Mouse (Mus musculus): ENCODE measurements around the gene Lck. TPM values are rescaled to one million over a fixed set of nuclear protein-coding genes. Genes with fewer than 3 reads are reported as not detected.
A peak's percentile ranks its signal among the peaks of the same experiment; 100 is the strongest.

Gene Lck
- polyA plus RNA-seq, 1 experiment from 2014 or later = 7.9 TPM

GRCm38 (mm10) chr4:129505511-129505910 lies 67.9 kb downstream of the Lck start:
- ATAC-seq (replicated peaks; ENCODE audit: low FRiP score, low TSS enrichment, low read depth) (no peak), DNase-seq (ENCODE audit: low spot score) (no peak)
- Histone ChIP-seq H3K4me2 (ENCODE audit: low read length) (no peak overlapping the region), H3K36me3 (ENCODE audit: control insufficient read depth, insufficient read depth, low read length) (no peaks in the 10 kb centered on the region), H3K9me3 (ENCODE audit: control insufficient read depth, low read length) (no peaks in the 10 kb centered on the region), H3K27me3 (replicated peaks; ENCODE audit: control insufficient read depth, insufficient read depth, low read length) (no peaks in the 10 kb centered on the region), H3K4me3 (ENCODE audit: low read depth, low read length) (no peak overlapping the region), H3K4me1 (replicated peaks; ENCODE audit: control insufficient read depth, insufficient read depth, low read length) (peaks cover 16% of the 10 kb centered on the region; the same call in 1 of the 2 replicates), H3K9ac (ENCODE audit: low read length) (no peak overlapping the region), H3K27ac (ENCODE audit: low read depth) (no peak overlapping the region)
- WGBS = 78% methylated on average over 3 of the region's 3 CpGs

GRCm38 (mm10) chr4:129502901-129503444 lies 70.5 kb downstream of the Lck start:
- no peaks in the 10 kb centered on the region for H3K27me3 ChIP-seq (replicated peaks; ENCODE audit: control insufficient read depth, insufficient read depth, low read length)
- DNase-seq (ENCODE audit: low spot score) = no peak
- no peak for ATAC-seq (replicated peaks; ENCODE audit: low FRiP score, low TSS enrichment, low read depth)
- H3K4me1 ChIP-seq (replicated peaks; ENCODE audit: control insufficient read depth, insufficient read depth, low read length) = peaks cover 18% of the 10 kb centered on the region; the same call in 1 of the 2 replicates
- 54% methylated on average over 11 of the region's 11 CpGs for WGBS
- no peaks in the 10 kb centered on the region for H3K9me3 ChIP-seq (ENCODE audit: control insufficient read depth, low read length)
- no peak overlapping the region for H3K4me2 ChIP-seq (ENCODE audit: low read length)
- no peak overlapping the region for H3K9ac ChIP-seq (ENCODE audit: low read length)
- H3K27ac ChIP-seq (ENCODE audit: low read depth) = peak overlapping the region; percentile 59
- H3K4me3 ChIP-seq (ENCODE audit: low read depth, low read length) = no peak overlapping the region
- H3K36me3 ChIP-seq (ENCODE audit: control insufficient read depth, insufficient read depth, low read length) = no peaks in the 10 kb centered on the region

GRCm38 (mm10) chr4:129502327-129502888 lies 71.0 kb downstream of the Lck start:
- H3K36me3 ChIP-seq (ENCODE audit: control insufficient read depth, insufficient read depth, low read length) = no peaks in the 10 kb centered on the region
- peaks cover 18% of the 10 kb centered on the region; the same call in 1 of the 2 replicates for H3K4me1 ChIP-seq (replicated peaks; ENCODE audit: control insufficient read depth, insufficient read depth, low read length)
- no peaks in the 10 kb centered on the region for H3K9me3 ChIP-seq (ENCODE audit: control insufficient read depth, low read length)
- DNase-seq (ENCODE audit: low spot score) (no peak), ATAC-seq (replicated peaks; ENCODE audit: low FRiP score, low TSS enrichment, low read depth) (no peak)
- no peak overlapping the region for H3K9ac ChIP-seq (ENCODE audit: low read length)
- H3K27ac ChIP-seq (ENCODE audit: low read depth) = peak overlapping the region; percentile 59
- H3K27me3 ChIP-seq (replicated peaks; ENCODE audit: control insufficient read depth, insufficient read depth, low read length) = no peaks in the 10 kb centered on the region
- H3K4me3 ChIP-seq (ENCODE audit: low read depth, low read length) = no peak overlapping the region
- 49% methylated on average over 9 of the region's 9 CpGs for WGBS
- H3K4me2 ChIP-seq (ENCODE audit: low read length) = no peak overlapping the region

- Histone ChIP-seq H3K9ac (ENCODE audit: low read length) (peak overlapping the region; percentile 57), H3K36me3 (ENCODE audit: control insufficient read depth, insufficient read depth, low read length) (no peaks in the 10 kb centered on the region), H3K4me3 (ENCODE audit: low read depth, low read length) (peak overlapping the region; percentile 49), H3K4me2 (ENCODE audit: low read length) (peak overlapping the region; percentile 67), H3K27ac (ENCODE audit: low read depth) (peak overlapping the region; percentile 91), H3K27me3 (replicated peaks; ENCODE audit: control insufficient read depth, insufficient read depth, low read length) (no peaks in the 10 kb centered on the region), H3K4me1 (replicated peaks; ENCODE audit: control insufficient read depth, insufficient read depth, low read length) (peaks cover 24% of the 10 kb centered on the region; the same call in 1 of the 2 replicates), H3K9me3 (ENCODE audit: control insufficient read depth, low read length) (no peaks in the 10 kb centered on the region)
- WGBS = 2% methylated on average over 45 of the region's 49 CpGs
- peak; percentile 89 for ATAC-seq (replicated peaks; ENCODE audit: low FRiP score, low TSS enrichment, low read depth)
- peak; percentile 97 for DNase-seq (ENCODE audit: low spot score)
Observed at GRCm38 (mm10) chr4:129500607-129501566, 72.6 kb downstream of the Lck start.

GRCm38 (mm10) chr4:129500017-129500416 lies 73.4 kb downstream of the Lck start:
- peak overlapping the region; percentile 91 for H3K27ac ChIP-seq (ENCODE audit: low read depth)
- peak overlapping the region; percentile 57; the same call in 1 of the 2 replicates for H3K9ac ChIP-seq (ENCODE audit: low read length)
- H3K4me1 ChIP-seq (replicated peaks; ENCODE audit: control insufficient read depth, insufficient read depth, low read length) = peaks cover 24% of the 10 kb centered on the region; the same call in 1 of the 2 replicates
- no peak for DNase-seq (ENCODE audit: low spot score)
- H3K4me3 ChIP-seq (ENCODE audit: low read depth, low read length) = peak overlapping the region; percentile 49; the same call in 1 of the 2 replicates
- 85% methylated on average over 8 of the region's 8 CpGs for WGBS
- H3K27me3 ChIP-seq (replicated peaks; ENCODE audit: control insufficient read depth, insufficient read depth, low read length) = no peaks in the 10 kb centered on the region
- ATAC-seq (replicated peaks; ENCODE audit: low FRiP score, low TSS enrichment, low read depth) = no peak
- H3K4me2 ChIP-seq (ENCODE audit: low read length) = peak overlapping the region; percentile 67
- H3K36me3 ChIP-seq (ENCODE audit: control insufficient read depth, insufficient read depth, low read length) = no peaks in the 10 kb centered on the region
- H3K9me3 ChIP-seq (ENCODE audit: control insufficient read depth, low read length) = no peaks in the 10 kb centered on the region

- WGBS = 61% methylated on average over 3 of the region's 3 CpGs
- Histone ChIP-seq H3K36me3 (ENCODE audit: control insufficient read depth, insufficient read depth, low read length) (no peaks in the 10 kb centered on the region), H3K4me2 (ENCODE audit: low read length) (no peak overlapping the region), H3K4me3 (ENCODE audit: low read depth, low read length) (no peak overlapping the region), H3K27me3 (replicated peaks; ENCODE audit: control insufficient read depth, insufficient read depth, low read length) (no peaks in the 10 kb centered on the region), H3K9me3 (ENCODE audit: control insufficient read depth, low read length) (no peaks in the 10 kb centered on the region), H3K27ac (ENCODE audit: low read depth) (no peak overlapping the region), H3K4me1 (replicated peaks; ENCODE audit: control insufficient read depth, insufficient read depth, low read length) (peaks cover 24% of the 10 kb centered on the region; the same call in 1 of the 2 replicates), H3K9ac (ENCODE audit: low read length) (no peak overlapping the region)
- no peak for DNase-seq (ENCODE audit: low spot score)
- no peak for ATAC-seq (replicated peaks; ENCODE audit: low FRiP score, low TSS enrichment, low read depth)
Observed at GRCm38 (mm10) chr4:129498941-129499340, 74.5 kb downstream of the Lck start.

Small RNA genes lying within 50 kb of the gene (microRNA-seq; reads per million reads assigned to microRNA genes)
- gene Mir8119 = not detected

Other genes with a start within 250 kb of the Lck start
- 333 and 352 TPM in 2 replicates for gene Rbbp4, start 238.3 kb downstream of the Lck start, polyA plus RNA-seq (2014; fragmentation: Nextera tagmentation; extraction: Ambion mirVana)
- 46.9 and 51.3 TPM in 2 replicates for gene Zbtb8os, start 237.9 kb downstream of the Lck start, polyA plus RNA-seq (2014; fragmentation: Nextera tagmentation; extraction: Ambion mirVana)
- gene Zbtb8a, start 195.5 kb downstream of the Lck start, polyA plus RNA-seq (2014; fragmentation: Nextera tagmentation; extraction: Ambion mirVana) = 7.6 and 11.1 TPM in 2 replicates
- gene Zbtb8b, start 132.8 kb downstream of the Lck start, polyA plus RNA-seq (2014; fragmentation: Nextera tagmentation; extraction: Ambion mirVana) = 1.7 TPM in 2 replicates
- 21.8 and 24.6 TPM in 2 replicates for gene Bsdc1, start 112.1 kb downstream of the Lck start, polyA plus RNA-seq (2014; fragmentation: Nextera tagmentation; extraction: Ambion mirVana)
- not detected in 2 replicates for gene Tssk3, start 82.6 kb downstream of the Lck start, polyA plus RNA-seq (2014; fragmentation: Nextera tagmentation; extraction: Ambion mirVana)
- gene Fam229a, start 82.5 kb downstream of the Lck start, polyA plus RNA-seq (2014; fragmentation: Nextera tagmentation; extraction: Ambion mirVana) = 0.47 TPM in 1 of 2 replicates, not detected in the other
- gene Marcksl1, start 60.1 kb downstream of the Lck start, polyA plus RNA-seq (2014; fragmentation: Nextera tagmentation; extraction: Ambion mirVana) = 595 and 619 TPM in 2 replicates
- 212 and 230 TPM in 2 replicates for gene Hdac1, start 30.9 kb downstream of the Lck start, polyA plus RNA-seq (2014; fragmentation: Nextera tagmentation; extraction: Ambion mirVana)
- gene Fam167b, start 4.9 kb upstream of the Lck start, polyA plus RNA-seq (2014; fragmentation: Nextera tagmentation; extraction: Ambion mirVana) = 1.5 and 1.8 TPM in 2 replicates
- 349 and 356 TPM in 2 replicates for gene Eif3i, start 27.0 kb upstream of the Lck start, polyA plus RNA-seq (2014; fragmentation: Nextera tagmentation; extraction: Ambion mirVana)
- gene Tmem234, start 27.0 kb upstream of the Lck start, polyA plus RNA-seq (2014; fragmentation: Nextera tagmentation; extraction: Ambion mirVana) = 197 and 212 TPM in 2 replicates
- gene Dcdc2b, start 40.6 kb upstream of the Lck start, polyA plus RNA-seq (2014; fragmentation: Nextera tagmentation; extraction: Ambion mirVana) = 2.6 and 3.7 TPM in 2 replicates
- 26.2 and 26.4 TPM in 2 replicates for gene Iqcc, start 45.5 kb upstream of the Lck start, polyA plus RNA-seq (2014; fragmentation: Nextera tagmentation; extraction: Ambion mirVana)
- gene Ccdc28b, start 50.3 kb upstream of the Lck start, polyA plus RNA-seq (2014; fragmentation: Nextera tagmentation; extraction: Ambion mirVana) = 43.1 and 45.5 TPM in 2 replicates
- gene Txlna, start 67.4 kb upstream of the Lck start, polyA plus RNA-seq (2014; fragmentation: Nextera tagmentation; extraction: Ambion mirVana) = 81.7 and 92.8 TPM in 2 replicates
- gene Kpna6, start 99.1 kb upstream of the Lck start, polyA plus RNA-seq (2014; fragmentation: Nextera tagmentation; extraction: Ambion mirVana) = 13.3 and 13.4 TPM in 2 replicates
- 26.6 and 28.9 TPM in 2 replicates for gene Tmem39b, start 123.2 kb upstream of the Lck start, polyA plus RNA-seq (2014; fragmentation: Nextera tagmentation; extraction: Ambion mirVana)
- 96.5 and 106 TPM in 2 replicates for gene Khdrbs1, start 168.7 kb upstream of the Lck start, polyA plus RNA-seq (2014; fragmentation: Nextera tagmentation; extraction: Ambion mirVana)
- gene Ptp4a2, start 237.6 kb upstream of the Lck start, polyA plus RNA-seq (2014; fragmentation: Nextera tagmentation; extraction: Ambion mirVana) = 276 and 279 TPM in 2 replicates

Measured in intestine, embryonic 14.5 days (tissue).